Mouse (Mus musculus): ENCODE results near the gene March10. TPM values are rescaled to one million over a fixed set of nuclear protein-coding genes. Genes with fewer than 3 reads are reported as not detected.

March10 gene
- polyA plus RNA-seq, 1 experiment from 2014 or later = 0.23 TPM

- ATAC-seq (no peak), DNase-seq (ENCODE audit: low spot score) (no peak)
- no peak overlapping the region for H3K27ac ChIP-seq (ENCODE audit: low read depth, low read length)
- no peak overlapping the region for H3K4me3 ChIP-seq (ENCODE audit: low read depth, low read length)
- peaks cover 3% of the 10 kb centered on the region; the same call in 1 of the 2 replicates for H3K4me1 ChIP-seq (ENCODE audit: control insufficient read depth, insufficient read depth, low read length)
- no peaks in the 10 kb centered on the region for H3K36me3 ChIP-seq (ENCODE audit: control insufficient read depth, insufficient read depth, low read length)
- H3K27me3 ChIP-seq (replicated peaks; ENCODE audit: control insufficient read depth, insufficient read depth, low read length) = no peaks in the 10 kb centered on the region
- 79% methylated on average over 6 of the region's 6 CpGs for WGBS
- H3K9me3 ChIP-seq (replicated peaks; ENCODE audit: control insufficient read depth, low read length) = no peaks in the 10 kb centered on the region
- H3K9ac ChIP-seq (ENCODE audit: low read length) = no peak overlapping the region
- no peak overlapping the region for H3K4me2 ChIP-seq (ENCODE audit: low read length)
Measured at GRCm38 (mm10) chr11:105444929-105445328, 11.6 kb downstream of the March10 start.

GRCm38 (mm10) chr11:105443505-105443904 lies 13.0 kb downstream of the March10 start:
- H3K27me3 ChIP-seq (replicated peaks; ENCODE audit: control insufficient read depth, insufficient read depth, low read length) = no peaks in the 10 kb centered on the region
- ATAC-seq = no peak
- H3K4me2 ChIP-seq (ENCODE audit: low read length) = no peak overlapping the region
- H3K9me3 ChIP-seq (replicated peaks; ENCODE audit: control insufficient read depth, low read length) = no peaks in the 10 kb centered on the region
- peaks cover 3% of the 10 kb centered on the region; the same call in 1 of the 2 replicates for H3K4me1 ChIP-seq (ENCODE audit: control insufficient read depth, insufficient read depth, low read length)
- H3K4me3 ChIP-seq (ENCODE audit: low read depth, low read length) = no peak overlapping the region
- H3K9ac ChIP-seq (ENCODE audit: low read length) = no peak overlapping the region
- H3K36me3 ChIP-seq (ENCODE audit: control insufficient read depth, insufficient read depth, low read length) = no peaks in the 10 kb centered on the region
- no peak for DNase-seq (ENCODE audit: low spot score)
- WGBS = 80% methylated on average over 5 of the region's 5 CpGs
- no peak overlapping the region for H3K27ac ChIP-seq (ENCODE audit: low read depth, low read length)

- ATAC-seq = no peak
- H3K36me3 ChIP-seq (ENCODE audit: control insufficient read depth, insufficient read depth, low read length) = no peaks in the 10 kb centered on the region
- H3K9ac ChIP-seq (ENCODE audit: low read length) = no peak overlapping the region
- H3K4me1 ChIP-seq (ENCODE audit: control insufficient read depth, insufficient read depth, low read length) = no peaks in the 10 kb centered on the region
- WGBS = 86% methylated on average over 7 of the region's 7 CpGs
- no peaks in the 10 kb centered on the region for H3K27me3 ChIP-seq (replicated peaks; ENCODE audit: control insufficient read depth, insufficient read depth, low read length)
- H3K9me3 ChIP-seq (replicated peaks; ENCODE audit: control insufficient read depth, low read length) = no peaks in the 10 kb centered on the region
- H3K4me2 ChIP-seq (ENCODE audit: low read length) = no peak overlapping the region
- DNase-seq (ENCODE audit: low spot score) = no peak
- no peak overlapping the region for H3K27ac ChIP-seq (ENCODE audit: low read depth, low read length)
- H3K4me3 ChIP-seq (ENCODE audit: low read depth, low read length) = no peak overlapping the region
Measured at GRCm38 (mm10) chr11:105439796-105440195, 16.7 kb downstream of the March10 start.

DNA sequence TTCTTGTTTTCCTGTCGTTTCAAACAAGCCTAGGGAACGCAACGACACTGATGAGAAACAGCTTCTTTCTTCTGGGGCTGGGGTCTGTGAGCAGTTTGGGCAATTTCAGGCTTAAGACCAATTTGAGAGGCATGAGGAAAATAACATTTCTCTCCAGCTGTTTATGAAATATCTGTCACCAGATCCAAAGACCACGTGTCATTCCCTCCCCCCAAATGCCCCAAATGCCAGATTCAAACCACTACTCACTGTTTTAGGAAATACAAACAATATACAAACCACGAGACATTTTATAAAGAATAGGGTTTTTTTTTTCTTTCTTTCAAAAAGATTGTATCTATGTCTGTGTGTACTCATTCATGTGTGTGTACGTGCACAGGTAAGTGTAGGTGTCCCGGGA lies 17.6 kb downstream of the March10 start:
- H3K4me2 ChIP-seq (ENCODE audit: low read length) = no peak overlapping the region
- ATAC-seq = no peak
- WGBS = 85% methylated on average over 7 of the region's 7 CpGs
- no peaks in the 10 kb centered on the region for H3K36me3 ChIP-seq (ENCODE audit: control insufficient read depth, insufficient read depth, low read length)
- no peaks in the 10 kb centered on the region for H3K27me3 ChIP-seq (replicated peaks; ENCODE audit: control insufficient read depth, insufficient read depth, low read length)
- no peak overlapping the region for H3K9ac ChIP-seq (ENCODE audit: low read length)
- no peak for DNase-seq (ENCODE audit: low spot score)
- H3K4me3 ChIP-seq (ENCODE audit: low read depth, low read length) = no peak overlapping the region
- H3K27ac ChIP-seq (ENCODE audit: low read depth, low read length) = no peak overlapping the region
- no peaks in the 10 kb centered on the region for H3K9me3 ChIP-seq (replicated peaks; ENCODE audit: control insufficient read depth, low read length)
- H3K4me1 ChIP-seq (ENCODE audit: control insufficient read depth, insufficient read depth, low read length) = no peaks in the 10 kb centered on the region

- 76% methylated on average over 5 of the region's 5 CpGs for WGBS
- H3K4me1 ChIP-seq (ENCODE audit: control insufficient read depth, insufficient read depth, low read length) = no peaks in the 10 kb centered on the region
- ATAC-seq = no peak
- H3K9ac ChIP-seq (ENCODE audit: low read length) = no peak overlapping the region
- H3K9me3 ChIP-seq (replicated peaks; ENCODE audit: control insufficient read depth, low read length) = no peaks in the 10 kb centered on the region
- no peak overlapping the region for H3K4me3 ChIP-seq (ENCODE audit: low read depth, low read length)
- H3K4me2 ChIP-seq (ENCODE audit: low read length) = no peak overlapping the region
- no peak for DNase-seq (ENCODE audit: low spot score)
- H3K36me3 ChIP-seq (ENCODE audit: control insufficient read depth, insufficient read depth, low read length) = no peaks in the 10 kb centered on the region
- no peak overlapping the region for H3K27ac ChIP-seq (ENCODE audit: low read depth, low read length)
- no peaks in the 10 kb centered on the region for H3K27me3 ChIP-seq (replicated peaks; ENCODE audit: control insufficient read depth, insufficient read depth, low read length)
Measured at GRCm38 (mm10) chr11:105426441-105426840, 30.1 kb downstream of the March10 start.

DNA sequence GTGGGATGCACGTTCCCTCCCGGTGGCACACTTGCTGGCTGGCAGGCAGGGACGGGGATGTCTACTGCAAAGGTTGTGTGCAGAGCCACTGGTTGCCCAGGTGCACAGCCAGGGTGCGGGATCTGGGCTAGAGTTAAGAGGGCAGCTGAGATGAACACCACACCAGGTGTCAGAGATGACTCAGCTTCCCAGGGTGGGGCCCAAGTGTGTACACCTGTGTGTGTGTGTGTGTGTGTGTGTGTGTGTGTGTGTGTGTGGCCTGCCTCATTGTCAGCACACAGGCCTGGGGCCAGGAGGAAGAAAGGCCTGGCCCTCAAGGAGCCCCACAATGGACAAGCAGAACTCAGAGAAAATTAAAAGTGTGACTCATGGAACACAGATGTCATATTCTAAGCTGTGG lies 31.9 kb downstream of the March10 start:
- no peak for ATAC-seq
- 89% methylated on average over 4 of the region's 4 CpGs for WGBS
- H3K4me2 ChIP-seq (ENCODE audit: low read length) = no peak overlapping the region
- no peaks in the 10 kb centered on the region for H3K4me1 ChIP-seq (ENCODE audit: control insufficient read depth, insufficient read depth, low read length)
- no peak overlapping the region for H3K4me3 ChIP-seq (ENCODE audit: low read depth, low read length)
- H3K27ac ChIP-seq (ENCODE audit: low read depth, low read length) = no peak overlapping the region
- DNase-seq (ENCODE audit: low spot score) = no peak
- H3K9ac ChIP-seq (ENCODE audit: low read length) = no peak overlapping the region
- H3K36me3 ChIP-seq (ENCODE audit: control insufficient read depth, insufficient read depth, low read length) = no peaks in the 10 kb centered on the region
- H3K9me3 ChIP-seq (replicated peaks; ENCODE audit: control insufficient read depth, low read length) = no peaks in the 10 kb centered on the region
- no peaks in the 10 kb centered on the region for H3K27me3 ChIP-seq (replicated peaks; ENCODE audit: control insufficient read depth, insufficient read depth, low read length)

- ATAC-seq (no peak), DNase-seq (ENCODE audit: low spot score) (no peak)
- 72% methylated on average over 7 of the region's 7 CpGs for WGBS
- H3K9ac ChIP-seq (ENCODE audit: low read length) = no peak overlapping the region
- no peak overlapping the region for H3K4me3 ChIP-seq (ENCODE audit: low read depth, low read length)
- no peak overlapping the region for H3K4me2 ChIP-seq (ENCODE audit: low read length)
- no peaks in the 10 kb centered on the region for H3K27me3 ChIP-seq (replicated peaks; ENCODE audit: control insufficient read depth, insufficient read depth, low read length)
- H3K36me3 ChIP-seq (ENCODE audit: control insufficient read depth, insufficient read depth, low read length) = no peaks in the 10 kb centered on the region
- no peaks in the 10 kb centered on the region for H3K4me1 ChIP-seq (ENCODE audit: control insufficient read depth, insufficient read depth, low read length)
- H3K27ac ChIP-seq (ENCODE audit: low read depth, low read length) = no peak overlapping the region
- H3K9me3 ChIP-seq (replicated peaks; ENCODE audit: control insufficient read depth, low read length) = no peaks in the 10 kb centered on the region
Measured at GRCm38 (mm10) chr11:105420671-105421450, 35.7 kb downstream of the March10 start.

DNA sequence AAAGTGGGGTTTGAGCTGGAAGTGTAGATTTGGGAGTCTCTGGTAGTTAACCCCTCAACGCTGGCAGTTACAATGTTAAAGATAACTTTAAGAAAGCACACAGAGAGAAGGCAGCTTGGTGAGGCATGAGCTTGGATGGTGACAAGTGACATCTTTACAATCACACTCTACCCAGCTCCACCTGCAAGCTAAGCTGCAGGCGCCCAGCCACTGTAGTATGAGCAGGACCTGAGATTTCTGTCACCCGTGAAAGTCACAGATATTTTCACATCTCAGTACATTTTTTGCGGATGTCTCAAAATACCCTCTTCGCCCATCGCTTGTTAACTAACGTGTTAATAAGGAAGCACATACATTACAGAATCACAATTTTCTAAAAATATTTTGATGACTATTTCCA lies 36.6 kb downstream of the March10 start:
- DNase-seq (ENCODE audit: low spot score) = no peak
- Histone ChIP-seq H3K27ac (ENCODE audit: low read depth, low read length) (no peak overlapping the region), H3K36me3 (ENCODE audit: control insufficient read depth, insufficient read depth, low read length) (no peaks in the 10 kb centered on the region), H3K9me3 (replicated peaks; ENCODE audit: control insufficient read depth, low read length) (no peaks in the 10 kb centered on the region), H3K4me2 (ENCODE audit: low read length) (no peak overlapping the region), H3K4me1 (ENCODE audit: control insufficient read depth, insufficient read depth, low read length) (no peaks in the 10 kb centered on the region), H3K27me3 (replicated peaks; ENCODE audit: control insufficient read depth, insufficient read depth, low read length) (no peaks in the 10 kb centered on the region), H3K4me3 (ENCODE audit: low read depth, low read length) (no peak overlapping the region), H3K9ac (ENCODE audit: low read length) (no peak overlapping the region)
- ATAC-seq = no peak
- 88% methylated on average over 7 of the region's 7 CpGs for WGBS

DNA sequence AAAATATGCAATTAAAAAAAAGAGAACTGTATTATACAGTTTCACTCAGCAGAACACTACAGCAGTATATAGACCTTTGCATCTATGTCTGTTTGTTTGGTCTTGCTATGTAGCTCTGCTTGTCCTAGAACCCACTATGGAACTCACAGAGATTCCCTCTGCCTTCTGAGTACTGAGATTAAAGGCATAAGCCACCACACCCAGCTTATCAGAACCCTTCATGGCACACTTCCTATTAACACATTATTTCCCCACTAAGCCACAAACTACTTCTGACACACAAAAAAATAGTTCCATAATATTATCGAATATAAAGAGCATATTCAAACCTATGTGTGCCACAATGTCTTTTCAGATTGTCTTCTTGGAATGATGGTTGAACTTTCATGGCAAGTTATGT lies 42.5 kb downstream of the March10 start:
- 97% methylated on average over 1 of the region's 1 CpGs for WGBS
- no peaks in the 10 kb centered on the region for H3K27me3 ChIP-seq (replicated peaks; ENCODE audit: control insufficient read depth, insufficient read depth, low read length)

More for the DNA sequence above, 42.5 kb downstream of the March10 start:
- no peak for ATAC-seq
- DNase-seq (ENCODE audit: low spot score) = no peak
- H3K27ac ChIP-seq (ENCODE audit: low read depth, low read length) = no peak overlapping the region
- no peak overlapping the region for H3K9ac ChIP-seq (ENCODE audit: low read length)
- H3K36me3 ChIP-seq (ENCODE audit: control insufficient read depth, insufficient read depth, low read length) = no peaks in the 10 kb centered on the region
- no peak overlapping the region for H3K4me3 ChIP-seq (ENCODE audit: low read depth, low read length)
- H3K9me3 ChIP-seq (replicated peaks; ENCODE audit: control insufficient read depth, low read length) = no peaks in the 10 kb centered on the region
- H3K4me2 ChIP-seq (ENCODE audit: low read length) = no peak overlapping the region
- H3K4me1 ChIP-seq (ENCODE audit: control insufficient read depth, insufficient read depth, low read length) = no peaks in the 10 kb centered on the region

All from forebrain, embryonic 14.5 days (tissue).